Mouse (Mus musculus) forebrain, embryonic 12.5 days (tissue): ENCODE measurements around the gene Chrna7. TPM values are rescaled to one million over a fixed set of nuclear protein-coding genes. Genes with fewer than 3 reads are reported as not detected.

Source experiments
- polyA plus RNA-seq: library from polyadenylated mRNA; unstranded; fragments of >200 nt; fragmentation: Nextera tagmentation; extraction: Ambion mirVana; gene quantifications from 2 replicates; pipeline ENCODE4 v1.2.1, GENCODE M21; 2016

Chrna7 gene
- polyA plus RNA-seq, 1 experiment from 2014 or later, result 4.3 TPM

Other genes starting within 250 kb of the Chrna7 start
- gene Otud7a, start 232.2 kb upstream of the Chrna7 start, polyA plus RNA-seq, result 1.8 and 2.6 TPM in 2 replicates